Mouse (Mus musculus) CH12.LX (cell line): ENCODE data around the gene Golt1b. TPM values are rescaled to one million over a fixed set of nuclear protein-coding genes. Genes with fewer than 3 reads are reported as not detected.

Experiments
- DNase-seq: peaks from one replicate; pipeline ENCODE4 v3.0.0-alpha.2; 2013; ENCODE audit errors: extremely low read depth
- H3K27ac ChIP-seq: 2 replicates; pipeline ENCODE4 v1.5.1; 2012; ENCODE audit warnings: low read depth, mild to moderate bottlenecking, control low read depth, moderate library complexity; ENCODE audit not compliant: insufficient read depth
- H3K27me3 ChIP-seq: replicated peaks from 2 replicates; pipeline ENCODE3; 2012; ENCODE audit warnings: inconsistent platforms
- H3K36me3 ChIP-seq, 2 experiments: replicated peaks in 1 of 2; 2 replicates each; pipeline versions ENCODE3 to v1.6.1; 2012; ENCODE audit warnings: inconsistent platforms in 1 of 2, low read length in 1 of 2, mild to moderate bottlenecking in 1 of 2, mixed read lengths in 1 of 2, moderate library complexity in 1 of 2; ENCODE audit not compliant: control insufficient read depth in 1 of 2, insufficient read depth in 1 of 2
- H3K4me1 ChIP-seq, 2 experiments: 2 replicates each; pipeline ENCODE4 v1.6.1; 2012; ENCODE audit warnings: inconsistent platforms in 1 of 2, moderate library complexity in 1 of 2; ENCODE audit not compliant: insufficient read depth in 2 of 2, control insufficient read depth in 1 of 2
- H3K4me2 ChIP-seq: 2 replicates; pipeline ENCODE4 v1.6.1; 2012; ENCODE audit warnings: low read depth, mild to moderate bottlenecking, control low read depth; ENCODE audit not compliant: poor library complexity, insufficient read depth, severe bottlenecking
- H3K4me3 ChIP-seq, 3 experiments: fragments of 150-350 bp in 1 of 3; sonication (generic) in 1 of 3; replicated peaks in 1 of 3; 2 replicates each; pipeline versions ENCODE3 to v1.5.1; 2011 to 2012; ENCODE audit warnings: low read depth in 2 of 3, low read length in 2 of 3, mild to moderate bottlenecking in 2 of 3, moderate library complexity in 2 of 3, control low read depth in 1 of 3, improper control_type of control experiment in 1 of 3, inconsistent platforms in 1 of 3, mixed read lengths in 1 of 3; ENCODE audit not compliant: poor library complexity in 1 of 3
- H3K79me2 ChIP-seq: replicated peaks from 2 replicates; pipeline ENCODE4 v1.6.1; 2012; ENCODE audit warnings: mild to moderate bottlenecking, moderate library complexity; ENCODE audit not compliant: control insufficient read depth, poor library complexity, insufficient read depth, severe bottlenecking; ENCODE audit errors: extremely low read depth
- H3K9ac ChIP-seq: 2 replicates; pipeline ENCODE4 v1.6.1; 2012; ENCODE audit warnings: low read depth, mild to moderate bottlenecking, control low read depth, moderate library complexity; ENCODE audit not compliant: insufficient read depth
- H3K9me3 ChIP-seq: replicated peaks from 2 replicates; pipeline ENCODE3; 2012; ENCODE audit warnings: low read length, inconsistent platforms, mixed read lengths
- BHLHE40 ChIP-seq: IDR thresholded peaks from 2 replicates; pipeline ENCODE4 v1.6.1; 2011; ENCODE audit warnings: mild to moderate bottlenecking, low read depth, low read length, improper control_type of control experiment
- CTCF ChIP-seq, 2 experiments: IDR thresholded peaks in 1 of 2; conservative IDR thresholded peaks in 1 of 2; 2 replicates each; pipeline ENCODE4 v1.5.1; 2011 to 2012; ENCODE audit warnings: low read depth in 2 of 2, low read length in 2 of 2, improper control_type of control experiment in 1 of 2, inconsistent platforms in 1 of 2, mild to moderate bottlenecking in 1 of 2, moderate library complexity in 1 of 2
- E2F4 ChIP-seq: IDR thresholded peaks from 2 replicates; pipeline ENCODE4 v1.6.1; 2011; ENCODE audit warnings: low read depth, low read length, improper control_type of control experiment; ENCODE audit not compliant: insufficient replicate concordance
- ELF1 ChIP-seq: IDR thresholded peaks from 2 replicates; pipeline ENCODE4 v1.6.1; 2014; ENCODE audit warnings: low read depth, mild to moderate bottlenecking, inconsistent platforms, low read length, improper control_type of control experiment
- EP300 ChIP-seq: IDR thresholded peaks from 2 replicates; pipeline ENCODE4 v1.6.1; 2011; ENCODE audit warnings: low read length, improper control_type of control experiment
- GABPA ChIP-seq: IDR thresholded peaks from 2 replicates; pipeline ENCODE4 v1.6.1; 2012; ENCODE audit warnings: low read depth, low read length, improper control_type of control experiment, inconsistent platforms; ENCODE audit not compliant: insufficient replicate concordance
- JUND ChIP-seq: conservative IDR thresholded peaks from 2 replicates; pipeline ENCODE4 v1.6.1; 2011; ENCODE audit warnings: low read depth, low read length, improper control_type of control experiment
- MAFK ChIP-seq: IDR thresholded peaks from 2 replicates; pipeline ENCODE4 v1.6.1; 2011; ENCODE audit warnings: low read length, improper control_type of control experiment; ENCODE audit not compliant: insufficient replicate concordance
- MAX ChIP-seq: IDR thresholded peaks from 2 replicates; pipeline ENCODE4 v1.6.1; 2011; ENCODE audit warnings: low read length, improper control_type of control experiment
- MAZ ChIP-seq: IDR thresholded peaks from 2 replicates; pipeline ENCODE4 v1.6.1; 2012; ENCODE audit warnings: low read depth, mild to moderate bottlenecking, inconsistent platforms, low read length, improper control_type of control experiment, moderate library complexity
- MXI1 ChIP-seq: IDR thresholded peaks from 2 replicates; pipeline ENCODE4 v1.6.1; 2011; ENCODE audit warnings: mild to moderate bottlenecking, low read depth, low read length, improper control_type of control experiment
- NELFE ChIP-seq: IDR thresholded peaks from 2 replicates; pipeline ENCODE4 v1.6.1; 2011; ENCODE audit warnings: low read depth, low read length, improper control_type of control experiment
- NRF1 ChIP-seq: IDR thresholded peaks from 2 replicates; pipeline ENCODE4 v1.6.1; 2014; ENCODE audit warnings: low read depth, mild to moderate bottlenecking, inconsistent platforms, low read length, improper control_type of control experiment, moderate library complexity
- PAX5 ChIP-seq: IDR thresholded peaks from 2 replicates; pipeline ENCODE4 v1.6.1; 2012; ENCODE audit warnings: low read length, inconsistent platforms, mixed read lengths
- RAD21 ChIP-seq: IDR thresholded peaks from 2 replicates; pipeline ENCODE4 v1.6.1; 2011; ENCODE audit warnings: low read depth, mild to moderate bottlenecking, low read length, improper control_type of control experiment, moderate library complexity
- RCOR1 ChIP-seq: conservative IDR thresholded peaks from 2 replicates; pipeline ENCODE4 v1.6.1; 2012; ENCODE audit warnings: low read depth, mild to moderate bottlenecking, inconsistent platforms, low read length, improper control_type of control experiment
- TCF12 ChIP-seq: IDR thresholded peaks from 2 replicates; pipeline ENCODE4 v1.6.1; 2014; ENCODE audit warnings: low read depth, mild to moderate bottlenecking, inconsistent platforms, low read length, improper control_type of control experiment
- ZC3H11A ChIP-seq: IDR thresholded peaks from 2 replicates; pipeline ENCODE4 v1.6.1; 2012; ENCODE audit warnings: low read depth, mild to moderate bottlenecking, inconsistent platforms, low read length, improper control_type of control experiment
- ZKSCAN1 ChIP-seq: IDR thresholded peaks from 2 replicates; pipeline ENCODE4 v1.6.1; 2012; ENCODE audit warnings: low read depth, inconsistent platforms, low read length, improper control_type of control experiment, borderline replicate concordance
- ZMIZ1 ChIP-seq: IDR thresholded peaks from 2 replicates; pipeline ENCODE4 v1.6.1; 2012; ENCODE audit warnings: low read depth, mild to moderate bottlenecking, inconsistent platforms, low read length, improper control_type of control experiment
- dilution Hi-C: fragments of 300-500 bp; cut with MboI; formaldehyde crosslinking; loops from 2 replicates; pipeline ENCODE4 v1.14.3; 2020; ENCODE audit warnings: low sequenced_read_pairs; ENCODE audit not compliant: extremely low pct_unique_long_range_greater_than_20kb, extremely low pct_ligation_motif_present
- in situ Hi-C: fragments of 300-500 bp; cut with MboI; formaldehyde crosslinking; loops from 3 replicates; pipeline ENCODE4 v1.14.3; 2019; ENCODE audit warnings: low sequenced_read_pairs, low pct_ligation_motif_present, low pct_unique_long_range_greater_than_20kb, mixed read lengths
- polyA plus RNA-seq: library from polyadenylated mRNA; unstranded; fragments of >175 nt; gene quantifications from 2 replicates; pipeline ENCODE4 v1.2.1, GENCODE M21; 2012; ENCODE audit warnings: low read depth; ENCODE audit not compliant: insufficient read length
- total RNA-seq, 2 experiments: library from RNA; depleted of rRNA; stranded (reverse); fragments of 300-350 nt in 1 of 2; fragments of >200 nt in 1 of 2; gene quantifications; 2 replicates each; pipeline ENCODE4 v1.2.3; 2012 to 2014

Gene Golt1b
- total and polyA plus RNA-seq, 3 experiments = 28.3 to 71.8 (median 51.5) TPM

GRCm38 (mm10) chr6:142366473-142367018, 20.5 kb upstream of the Golt1b start:
- Histone ChIP-seq H3K4me3 (no peak overlapping the region), H3K9me3 (no peaks in the 10 kb centered on the region), H3K9ac (no peak overlapping the region), H3K4me2 (no peak overlapping the region), H3K36me3 (peaks cover 70 to 91% of the 10 kb centered on the region in 2 experiments), H3K4me1 (no peaks in the 10 kb centered on the region), H3K27ac (no peak overlapping the region), H3K79me2 (no peaks in the 10 kb centered on the region), H3K27me3 (no peaks in the 10 kb centered on the region)
- in situ Hi-C loops (no loop called here), dilution Hi-C loops (no loop called here)
- TF ChIP-seq GABPA = no peak
- TF ChIP-seq ZMIZ1 = no peak
- TF ChIP-seq JUND = no peak
- TF ChIP-seq RCOR1 = no peak
- no peak for TF ChIP-seq CTCF (conservative IDR thresholded peaks at IDR 0.05 in 1 of 2, IDR thresholded peaks at IDR 0.05 in 1 of 2; ENCODE audit: low read depth in 2 of 2, low read length in 2 of 2)
- TF ChIP-seq ZC3H11A = no peak
- no peak for TF ChIP-seq RAD21
- no peak for TF ChIP-seq NELFE
- TF ChIP-seq TCF12 = no peak
- TF ChIP-seq BHLHE40 = no peak
- no peak for TF ChIP-seq PAX5
- TF ChIP-seq E2F4 = no peak
- no peak for TF ChIP-seq ZKSCAN1
- TF ChIP-seq MAX = no peak
- TF ChIP-seq EP300 = no peak
- no peak for TF ChIP-seq NRF1
- no peak for TF ChIP-seq MAZ
- TF ChIP-seq ELF1 = no peak
- TF ChIP-seq MAFK = no peak
- no peak for DNase-seq

GRCm38 (mm10) chr6:142367565-142367964, 19.5 kb upstream of the Golt1b start:
- Histone ChIP-seq H3K27ac (no peak overlapping the region), H3K36me3 (peaks cover 74 to 91% of the 10 kb centered on the region in 2 experiments), H3K4me3 (no peak overlapping the region), H3K79me2 (no peaks in the 10 kb centered on the region), H3K4me1 (no peaks in the 10 kb centered on the region), H3K4me2 (no peak overlapping the region), H3K9me3 (no peaks in the 10 kb centered on the region), H3K27me3 (no peaks in the 10 kb centered on the region), H3K9ac (no peak overlapping the region)
- no peak for DNase-seq
- TF ChIP-seq BHLHE40 (no peak), MAX (no peak), MXI1 (no peak), E2F4 (no peak)
- in situ Hi-C loops = no loop called here
- dilution Hi-C loops = no loop called here
